Mouse (Mus musculus) cerebellum, postnatal 25 days (tissue): ENCODE measurements around the gene Klhl42.

Experiments
- DNase-seq, 2 experiments: peaks; one replicate each; pipeline ENCODE4 v3.0.0; 2021; ENCODE audit warnings: mixed read lengths in 2 of 2

The Klhl42 gene

DNA sequence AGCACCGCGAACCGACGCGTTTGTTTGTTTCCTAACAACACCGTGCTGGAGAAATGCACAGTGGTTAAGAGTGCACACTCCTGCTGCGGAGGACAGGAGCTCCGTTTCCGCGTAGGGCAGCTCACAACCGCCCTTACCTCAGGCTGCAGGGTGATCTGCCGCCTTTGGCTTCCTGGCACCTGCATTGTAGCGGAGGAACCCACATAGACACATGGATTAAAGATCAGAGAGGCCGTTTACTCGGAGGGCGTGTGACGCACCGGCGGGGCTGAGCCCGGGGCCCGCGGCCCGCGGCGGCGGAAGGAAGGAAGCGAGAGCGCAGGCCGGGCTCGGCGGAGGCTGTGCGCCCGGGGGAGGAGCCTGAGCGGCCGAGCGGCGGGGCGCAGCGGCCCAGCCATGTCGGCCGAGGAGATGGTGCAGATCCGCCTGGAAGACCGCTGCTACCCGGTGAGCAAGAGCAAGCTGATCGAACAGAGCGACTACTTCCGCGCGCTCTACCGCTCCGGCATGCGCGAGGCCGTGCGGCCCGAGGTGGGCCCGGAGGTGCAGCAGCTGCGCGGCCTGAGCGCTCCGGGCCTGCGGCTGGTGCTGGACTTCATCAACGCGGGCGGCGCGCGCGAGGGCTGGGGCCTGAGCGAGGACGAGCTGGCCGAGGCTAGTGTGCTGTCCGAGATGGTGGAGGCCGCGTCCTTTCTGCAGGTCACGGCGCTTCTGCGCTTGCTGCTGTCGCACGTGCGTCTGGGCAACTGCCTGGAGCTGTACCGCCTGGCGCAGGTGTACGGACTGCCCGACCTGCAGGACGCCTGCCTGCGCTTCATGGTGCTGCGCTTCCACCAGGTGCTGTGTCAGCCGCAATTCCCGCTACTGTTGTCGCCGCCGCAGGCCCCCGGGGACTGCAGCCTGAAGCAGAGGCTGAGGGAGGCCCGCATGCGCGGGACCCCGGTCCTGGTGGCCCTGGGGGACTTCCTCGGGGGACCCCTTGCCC lies at the start of gene Klhl42:
Gene Klhl42 (plus strand): TSS at position 244 of the 985 bp plus-strand sequence.
- peak; percentile 88 to 89 for DNase-seq

DNA sequence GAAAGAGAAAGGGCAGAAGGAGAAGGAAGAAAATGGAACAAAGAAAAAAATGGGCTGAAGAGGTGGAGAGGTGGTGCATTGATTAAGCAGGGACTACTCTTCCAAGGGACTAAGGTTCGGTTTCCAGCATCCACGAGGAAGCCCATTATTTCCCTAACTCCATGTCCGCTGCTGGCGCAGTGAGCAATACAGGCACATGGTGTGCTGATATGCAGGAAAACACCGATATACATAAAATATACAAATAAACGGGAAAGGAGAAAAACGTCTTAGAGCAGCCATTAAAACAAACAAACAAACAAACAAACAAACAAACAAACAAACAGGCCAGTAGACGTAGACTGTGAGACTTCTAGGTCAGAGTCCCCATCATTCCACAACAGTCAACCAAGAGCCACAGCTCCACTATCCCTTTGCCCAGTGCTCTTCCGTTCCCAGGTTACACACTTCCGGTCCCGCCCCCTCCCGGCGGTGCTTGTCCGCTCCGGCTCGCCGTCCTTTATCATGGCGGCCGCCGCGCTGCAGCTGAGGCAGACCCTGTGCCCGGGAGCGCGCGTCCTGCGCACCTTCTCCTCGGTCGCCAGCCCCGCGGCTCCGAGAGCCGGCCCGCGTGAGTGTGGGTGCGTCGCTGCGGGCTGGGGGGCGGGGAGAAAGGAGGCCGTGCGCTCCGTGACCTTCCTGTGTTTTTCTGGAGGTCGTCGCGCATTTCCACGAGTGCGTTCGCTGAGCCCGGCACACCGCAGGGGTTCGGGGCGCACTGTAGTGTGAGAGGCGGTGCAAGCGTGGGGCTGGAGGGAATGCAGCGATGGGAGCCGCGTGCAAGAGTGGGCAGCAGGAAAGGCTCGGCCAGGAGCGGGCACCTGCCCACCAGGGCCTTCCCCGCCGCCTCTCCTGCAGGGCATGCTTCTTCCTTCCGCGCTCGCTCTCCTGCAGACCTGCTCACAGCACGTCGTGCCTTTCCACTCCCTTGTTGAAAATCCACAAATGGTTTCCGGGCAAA lies 48.6 kb upstream of the Klhl42 start, which contains the start of gene Mrps35:
Gene Mrps35 (plus strand): TSS at position 474 of the 1,000 bp plus-strand sequence.
- peak; percentile 95 to 97 for DNase-seq

DNA sequence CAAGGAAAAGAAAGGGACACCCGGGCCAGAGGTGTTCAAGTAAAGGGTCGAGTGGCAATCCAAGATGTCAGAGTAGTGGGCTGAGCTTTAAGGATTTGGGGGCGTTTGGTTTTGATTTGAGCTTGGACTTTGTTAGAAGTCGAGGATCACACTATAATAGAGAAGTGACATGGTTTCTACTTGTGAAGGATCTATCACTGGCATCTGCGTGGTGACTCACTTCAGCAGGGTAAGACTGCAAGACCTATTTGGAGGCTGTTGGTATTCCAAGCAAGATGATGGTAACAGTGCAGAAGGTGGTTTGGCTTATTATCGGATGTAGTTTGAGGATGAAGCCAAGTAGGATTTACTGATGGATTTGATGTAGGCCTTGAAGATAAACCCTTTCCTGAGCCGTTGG lies 47.5 kb upstream of the Klhl42 start:
- DNase-seq: no peak

DNA sequence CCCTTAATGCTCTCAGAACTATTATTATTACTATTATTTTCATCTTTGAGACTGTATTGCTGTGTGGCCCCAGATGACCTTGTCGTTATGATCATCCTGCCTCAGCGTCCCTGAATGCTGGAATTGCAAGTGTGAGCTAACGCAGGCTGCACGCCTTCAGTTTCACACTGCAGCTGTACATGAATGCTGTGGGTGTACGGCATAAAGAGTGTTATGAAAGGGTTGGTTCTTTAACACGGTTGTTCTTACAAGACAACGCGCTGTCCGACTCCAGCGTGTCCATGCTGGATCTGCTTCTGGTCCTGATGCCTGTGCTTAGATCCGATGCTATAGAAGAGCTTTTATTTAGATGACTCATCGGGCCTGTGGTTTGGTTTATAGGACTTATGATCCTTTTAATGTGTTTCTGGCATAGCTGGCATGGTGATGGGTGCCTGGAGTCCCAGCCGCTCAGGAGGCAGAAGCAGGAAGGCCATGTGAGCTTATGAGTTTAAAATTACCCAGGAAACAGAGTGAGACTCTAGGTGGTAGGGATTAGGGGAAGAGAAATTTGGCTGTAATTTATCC lies 41.9 kb upstream of the Klhl42 start:
- no peak for DNase-seq

DNA sequence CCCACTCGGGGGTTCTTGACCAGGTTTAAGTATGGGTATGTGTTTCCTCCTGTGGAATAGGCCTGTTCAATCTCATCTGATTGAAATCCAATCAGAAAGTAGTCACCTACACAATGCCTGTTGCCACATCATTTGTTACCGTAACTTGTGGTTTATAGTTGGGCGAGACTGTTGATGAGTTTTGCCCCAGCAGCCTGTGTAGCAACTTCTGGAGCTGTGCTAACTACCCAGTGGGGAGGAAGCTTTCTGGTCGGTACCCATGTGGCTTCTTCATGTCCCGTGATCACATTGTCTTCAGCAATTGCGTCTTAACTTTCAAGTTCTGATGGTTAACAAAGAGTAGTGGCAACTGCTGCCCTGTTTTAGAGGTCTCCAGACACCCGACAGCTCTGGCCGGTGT lies 39.5 kb upstream of the Klhl42 start:
- DNase-seq: no peak

DNA sequence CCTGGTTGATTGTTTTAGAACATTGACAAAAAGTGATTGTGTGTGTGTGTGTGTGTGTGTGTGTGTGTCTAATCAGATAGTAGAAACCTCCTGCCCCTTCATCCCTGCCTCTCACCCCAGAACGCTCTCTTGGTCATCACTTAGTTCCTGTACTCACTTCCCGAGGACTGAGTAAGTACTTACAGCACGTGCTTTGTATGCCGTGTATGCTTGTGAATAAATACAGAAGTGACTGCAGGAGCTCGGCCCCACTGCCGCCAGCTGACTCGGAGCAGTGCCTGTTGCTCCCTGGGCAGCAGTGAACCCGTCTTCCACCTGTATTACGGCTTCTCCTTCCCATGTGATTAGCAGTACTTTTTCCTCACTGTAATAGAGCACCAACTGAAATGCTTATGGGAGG lies 38.7 kb upstream of the Klhl42 start:
- no peak for DNase-seq

DNA sequence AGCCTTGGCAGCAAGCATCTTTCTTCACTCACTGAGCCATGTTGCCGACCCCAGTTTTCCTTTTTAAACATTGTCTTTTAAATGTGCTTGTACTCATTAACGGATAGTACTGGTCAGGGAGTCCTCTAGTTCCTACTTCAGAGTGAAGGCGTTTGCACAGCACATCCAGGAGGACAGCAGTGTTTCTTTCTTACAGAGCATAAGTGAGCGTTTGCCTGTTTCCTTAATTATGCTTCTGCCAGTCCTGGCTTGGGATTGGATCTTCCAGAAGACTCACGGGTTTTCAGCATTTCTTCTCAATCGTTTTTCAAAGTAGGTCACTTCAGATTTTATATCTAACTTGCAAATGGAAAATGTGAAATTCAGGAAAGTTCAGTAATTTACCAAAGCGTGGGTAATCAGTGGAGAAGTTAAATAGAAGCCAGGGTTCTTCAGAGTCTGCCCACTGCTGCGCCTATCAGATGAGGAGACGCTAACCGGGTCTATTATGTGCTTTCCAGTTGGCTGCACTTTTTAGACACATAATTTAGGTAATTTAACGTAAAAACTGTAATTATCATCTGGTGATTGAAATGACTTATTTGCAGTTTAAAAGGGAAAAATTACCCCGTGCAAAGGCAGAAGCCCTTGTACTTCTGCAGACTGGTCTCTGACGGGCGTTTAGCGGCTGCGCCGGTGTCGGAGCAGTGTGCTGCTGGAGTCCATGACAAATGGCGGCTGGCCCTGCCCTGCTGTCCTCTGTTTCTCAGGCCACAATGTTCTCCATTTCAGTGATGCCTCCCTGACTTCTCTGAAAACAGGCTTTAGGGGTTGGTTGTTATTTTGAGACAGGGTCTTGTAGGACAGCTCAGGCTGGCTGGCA lies 37.2 kb upstream of the Klhl42 start:
- no peak for DNase-seq

DNA sequence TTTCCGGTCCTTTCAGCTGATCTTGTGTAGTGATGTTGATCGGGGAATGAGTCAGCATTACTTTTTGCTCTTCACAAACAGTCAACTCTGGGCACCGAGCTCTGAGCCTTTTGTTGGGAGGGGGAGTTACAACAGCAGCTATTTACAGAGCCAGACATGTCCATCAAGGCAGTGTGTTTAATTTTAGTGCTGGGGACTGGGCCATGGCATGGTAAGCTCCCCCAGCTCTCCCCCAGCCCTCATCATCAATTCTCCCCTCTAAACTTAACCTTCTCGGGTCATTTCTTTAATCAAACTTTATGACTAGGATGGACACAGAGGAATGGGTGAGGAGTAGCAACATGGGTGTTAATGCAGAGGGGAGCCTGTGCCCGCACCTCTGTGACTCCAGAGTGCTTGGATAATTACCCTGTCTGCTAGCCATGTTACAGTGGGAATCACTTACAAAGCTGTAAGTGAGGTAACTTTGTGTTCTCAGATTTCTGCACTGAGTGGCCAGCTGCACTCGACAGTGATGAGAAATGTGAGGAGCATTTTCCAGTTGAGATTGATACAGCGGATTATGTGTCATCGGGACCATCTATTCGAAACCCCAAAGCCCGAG lies 35.7 kb upstream of the Klhl42 start:
- no peak for DNase-seq

DNA sequence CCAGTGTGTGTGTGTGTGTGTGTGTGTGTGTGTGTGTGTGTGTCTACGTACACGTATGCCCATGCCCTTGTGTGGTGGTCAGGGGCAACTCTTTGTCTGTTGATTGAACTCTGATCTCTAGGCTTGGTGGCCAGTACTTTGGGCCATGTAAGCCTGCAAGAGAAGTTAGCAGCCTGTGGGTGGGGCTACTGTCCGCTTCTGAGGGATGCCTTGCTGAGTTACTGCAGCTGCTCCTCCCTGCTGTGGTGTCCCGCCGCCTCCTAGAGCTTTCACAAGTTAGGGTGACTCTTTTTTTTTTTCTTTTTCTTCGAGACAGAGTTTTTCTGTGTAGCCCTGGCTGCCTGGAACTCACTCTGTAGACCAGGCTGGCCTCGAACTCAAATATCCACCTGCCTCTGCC lies 31.9 kb upstream of the Klhl42 start:
- DNase-seq: no peak

DNA sequence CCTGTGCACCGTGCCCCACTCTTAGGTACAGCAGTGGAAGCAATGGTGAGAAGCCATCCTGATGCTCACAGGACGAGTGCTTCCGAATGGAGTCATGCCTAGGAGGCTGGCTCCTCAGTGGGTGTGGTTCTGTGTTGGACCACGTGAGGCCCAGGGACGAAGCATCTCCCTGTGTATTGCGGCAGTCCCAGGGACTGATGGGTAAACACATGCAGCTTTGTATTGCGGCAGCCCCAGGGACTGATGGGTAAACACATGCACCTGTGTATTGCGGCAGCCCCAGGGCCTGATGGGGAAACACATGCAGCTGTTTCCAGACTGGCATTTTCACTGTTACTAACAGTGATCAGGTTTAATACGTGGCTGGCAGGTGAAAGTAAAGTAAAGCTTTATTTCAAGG lies 29.5 kb upstream of the Klhl42 start:
- DNase-seq: no peak

DNA sequence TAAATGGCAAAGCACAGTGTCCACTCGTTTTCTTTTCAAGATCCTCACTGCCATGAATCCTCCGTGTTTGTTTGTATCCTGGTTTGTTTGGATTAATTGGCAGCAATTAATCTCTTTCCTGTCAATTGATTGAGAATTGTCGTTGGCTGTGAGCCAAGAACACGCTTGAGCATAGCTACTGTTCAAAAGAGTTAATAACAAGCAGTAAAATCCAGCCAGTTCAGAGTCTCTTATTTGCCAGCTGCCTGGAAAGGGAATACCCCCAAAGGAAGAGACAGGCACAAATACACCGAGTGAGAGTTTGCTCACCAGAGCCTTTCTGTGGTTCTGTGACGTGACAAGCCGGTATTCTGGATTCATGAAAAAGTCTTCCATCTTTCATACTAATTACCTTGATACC lies 29.1 kb upstream of the Klhl42 start:
- DNase-seq: no peak

DNA sequence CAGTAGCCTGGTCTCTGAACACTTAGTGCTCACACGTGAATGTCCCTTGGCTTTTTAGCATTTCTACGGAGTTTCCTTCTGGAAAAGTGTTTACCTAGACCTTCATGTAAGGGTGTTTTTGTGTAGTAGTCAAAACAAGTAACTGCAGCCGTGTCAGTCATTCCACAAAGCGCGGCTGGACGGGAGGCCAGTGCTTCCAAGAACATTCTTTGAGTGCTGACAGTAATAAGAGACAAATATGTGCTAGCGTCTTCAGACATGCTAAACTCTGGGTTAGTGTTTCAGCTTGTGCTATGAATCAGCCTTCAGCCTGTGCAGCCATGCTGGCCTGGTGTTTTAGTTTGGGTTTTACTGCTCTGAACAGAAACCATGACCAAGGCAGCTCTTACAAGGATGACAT lies 28.5 kb upstream of the Klhl42 start:
- no peak for DNase-seq

DNA sequence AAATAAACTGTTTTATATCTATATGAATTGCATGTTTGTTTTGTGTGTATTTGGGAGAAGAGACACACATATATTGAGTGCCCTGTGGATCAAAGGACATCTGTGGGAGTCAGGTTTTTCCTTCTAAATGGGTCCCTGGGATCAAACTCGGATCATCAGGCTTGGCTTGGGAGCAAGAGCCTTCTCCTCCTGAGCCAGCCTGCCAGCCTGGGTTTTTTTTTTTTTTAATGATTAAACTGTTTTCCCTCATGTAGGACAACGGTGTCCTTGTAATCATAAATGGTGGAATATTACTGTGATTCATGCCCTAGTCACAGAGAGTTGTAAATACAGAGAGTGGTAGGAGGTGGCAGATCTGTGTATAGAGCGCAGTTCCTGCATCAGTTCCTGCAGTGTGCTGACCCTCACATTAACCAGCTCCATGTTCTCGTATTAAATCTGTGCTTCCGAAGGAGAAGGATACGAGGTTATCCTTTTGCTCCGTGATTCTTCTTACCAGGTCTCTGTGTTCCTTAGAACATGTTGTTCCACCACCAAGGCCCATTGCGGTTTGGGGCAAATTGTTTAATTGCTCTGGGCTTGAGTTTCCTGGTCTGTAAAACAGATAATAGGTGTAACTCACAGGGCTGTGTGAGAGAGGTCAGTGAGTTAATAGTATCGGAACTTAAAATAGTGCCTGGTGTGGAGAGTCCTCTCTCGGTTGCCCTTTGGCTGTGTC lies 26.8 kb upstream of the Klhl42 start:
- DNase-seq: no peak

DNA sequence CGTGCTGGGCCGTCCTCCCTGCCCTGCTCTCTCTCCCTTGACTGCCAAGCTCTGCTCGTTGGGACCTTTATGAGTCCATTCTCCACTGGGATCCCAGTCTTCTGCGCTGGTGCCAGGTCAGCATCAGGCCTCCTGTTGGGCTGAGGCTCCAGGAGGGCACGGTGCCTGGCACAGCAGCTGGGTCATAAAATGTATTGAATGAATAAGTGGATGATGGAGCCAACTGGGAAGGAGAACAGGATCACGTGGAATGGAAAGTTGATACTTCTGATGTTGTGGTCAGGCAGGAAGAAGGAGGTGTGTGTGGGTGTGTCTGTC lies 26.3 kb upstream of the Klhl42 start:
- no peak for DNase-seq

DNA sequence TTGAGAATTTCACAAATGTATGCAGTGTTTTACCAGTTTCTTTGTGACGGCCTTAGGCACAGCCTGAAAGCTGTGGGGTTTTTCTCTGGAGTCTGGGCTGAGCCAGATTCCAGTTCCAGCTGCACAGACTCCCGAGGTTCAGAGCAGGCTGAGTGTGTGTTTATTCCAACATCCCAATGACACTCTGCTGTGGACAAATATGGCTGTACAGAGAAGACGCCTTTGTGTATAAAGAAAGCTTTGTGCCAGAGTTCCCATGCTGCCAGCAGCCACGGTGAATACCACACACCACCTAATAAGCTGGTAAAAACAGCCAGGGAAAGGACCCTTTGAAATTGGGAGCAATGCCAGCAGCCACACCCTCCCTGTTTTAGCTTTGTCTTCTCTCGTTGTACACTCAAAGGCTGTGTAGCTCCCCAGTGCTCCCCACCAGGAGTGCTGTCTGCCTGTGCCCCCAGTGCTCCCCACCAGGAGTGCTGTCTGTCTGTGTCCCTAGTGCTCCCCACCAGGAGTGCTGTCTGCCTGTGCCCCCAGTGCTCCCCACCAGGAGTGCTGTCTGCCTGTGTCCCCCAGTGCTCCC lies 15.3 kb upstream of the Klhl42 start:
- DNase-seq: no peak

DNA sequence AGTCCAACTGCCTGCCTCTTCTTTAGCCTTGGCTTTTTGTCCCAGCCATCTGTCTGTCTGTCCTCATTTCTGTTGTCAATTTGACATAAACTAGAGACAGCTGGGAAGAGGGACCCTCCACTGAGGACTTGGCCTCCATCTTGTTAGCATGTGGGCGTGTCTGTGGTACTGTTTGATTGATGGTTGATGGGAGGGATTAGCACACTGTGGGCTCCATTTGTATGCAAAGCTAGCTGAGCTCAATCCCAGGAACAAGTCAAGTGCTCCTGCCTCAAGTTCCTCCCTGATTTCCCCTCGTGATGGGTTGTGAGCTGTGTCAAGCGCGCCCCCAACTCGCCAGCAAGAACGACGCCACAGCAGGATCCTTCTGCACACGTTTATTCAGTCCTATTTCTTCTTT lies 14.3 kb upstream of the Klhl42 start:
- DNase-seq: no peak

DNA sequence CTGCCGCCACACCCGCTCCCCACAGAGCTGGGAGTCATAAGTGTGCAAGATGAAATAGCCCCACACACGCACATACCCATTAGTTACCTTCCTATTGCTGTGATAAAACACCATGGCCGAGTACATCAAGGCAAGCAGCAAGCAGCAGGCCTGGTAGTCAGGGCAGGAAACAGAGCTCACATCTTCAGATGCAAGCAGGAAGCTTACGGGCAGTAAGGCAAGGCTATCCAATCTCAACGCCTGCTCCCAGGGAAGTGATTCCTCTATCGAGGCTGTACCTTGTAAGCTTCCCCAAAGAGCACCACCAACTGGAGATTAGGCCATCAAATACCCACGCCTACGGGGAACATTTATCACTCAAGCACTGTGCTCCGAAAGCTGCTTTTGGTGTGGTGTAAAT lies 11.3 kb upstream of the Klhl42 start:
- DNase-seq: no peak

DNA sequence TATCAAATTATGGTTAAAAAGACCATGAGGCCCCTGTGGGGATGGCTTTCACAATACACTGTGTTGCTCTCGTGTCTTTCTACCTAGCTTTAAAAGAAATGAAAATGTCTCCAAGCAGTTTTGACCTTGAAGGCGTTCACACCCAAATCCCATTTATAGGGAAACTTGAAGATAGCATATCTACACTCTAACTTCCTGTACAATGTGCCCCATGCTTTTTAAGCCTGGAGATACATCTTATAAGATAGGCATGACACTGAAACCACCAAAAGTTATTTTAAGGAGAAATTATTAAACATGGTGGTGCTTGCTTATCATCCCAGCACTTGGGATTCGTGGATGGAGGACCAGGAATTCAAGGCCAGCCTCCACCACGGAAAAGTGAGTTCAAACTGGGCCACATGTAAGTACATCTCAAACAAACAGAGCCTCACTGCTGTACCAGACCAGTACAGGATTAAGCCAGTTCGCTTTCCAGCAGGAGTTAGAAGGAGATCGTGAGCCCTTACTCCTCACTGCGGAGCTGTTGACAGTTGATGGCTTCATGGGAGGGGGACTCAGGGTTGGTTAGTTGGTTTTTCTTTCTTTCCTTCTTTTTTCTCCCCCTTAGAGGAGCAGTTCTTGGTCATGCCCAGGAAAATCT lies 5.7 kb upstream of the Klhl42 start:
- DNase-seq: no peak

DNA sequence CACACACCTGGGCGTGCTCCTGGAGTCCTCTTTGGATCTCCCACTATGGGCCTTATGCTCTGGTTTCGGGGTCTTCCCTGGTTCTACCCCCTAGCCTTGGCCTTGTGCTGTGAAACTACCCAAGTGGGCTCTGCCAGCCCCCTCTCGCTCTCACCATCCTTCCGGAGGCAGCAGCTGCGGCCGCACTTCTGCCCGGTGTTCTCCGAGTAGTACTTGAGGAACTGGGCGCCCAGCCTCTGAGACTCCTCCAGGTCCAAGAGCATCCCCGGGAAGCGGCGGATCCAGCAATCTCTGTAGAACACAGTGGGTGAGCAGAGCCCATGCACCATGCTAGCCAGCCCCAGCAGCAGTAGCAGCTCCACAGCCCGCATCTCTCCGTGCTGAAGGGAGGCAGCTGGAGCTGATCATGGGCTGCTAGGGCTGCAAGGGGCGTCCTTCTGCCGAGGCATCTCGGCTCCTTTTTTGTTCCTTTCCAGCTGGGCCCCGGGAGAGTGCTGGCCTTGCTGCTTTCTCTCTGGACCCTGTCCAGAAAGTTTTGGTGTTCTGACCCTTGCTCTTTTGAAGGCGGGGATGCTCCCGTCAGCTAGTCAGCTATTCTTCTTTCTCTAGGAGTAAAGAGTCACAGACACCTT lies 4.5 kb upstream of the Klhl42 start, which contains the start of gene Mansc4:
Gene Mansc4 (minus strand): TSS at position 439 of the 632 bp plus-strand sequence.
- no peak for DNase-seq

DNA sequence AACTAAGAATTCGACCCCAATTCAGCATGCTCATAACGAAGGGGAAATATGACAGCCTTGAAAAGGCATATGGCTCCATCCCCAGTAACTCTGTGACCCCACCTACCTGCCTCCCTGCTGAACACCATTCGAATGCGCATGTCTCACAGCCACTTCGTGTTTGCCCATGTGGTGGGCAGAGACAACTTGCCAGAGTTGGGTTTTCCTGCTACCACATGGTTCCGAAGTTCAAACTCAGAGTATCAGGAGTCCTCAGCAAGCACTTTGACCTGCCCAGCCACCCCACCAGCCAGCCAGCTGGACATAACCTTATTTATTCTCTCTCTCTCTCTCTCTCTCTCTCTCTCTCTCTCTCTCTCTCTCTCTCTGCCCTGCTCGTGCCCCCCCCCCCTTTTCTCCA lies 3.4 kb upstream of the Klhl42 start:
- no peak for DNase-seq
